Mouse (Mus musculus) T-helper 1 cell (primary cell): ENCODE results near the gene Rin2.

Experiments used
- in situ Hi-C: fragments of 300-600 bp; cut with MboI, MseI; formaldehyde crosslinking; loops from one replicate; pipeline ENCODE4 v1.15.1; 2025; ENCODE audit warnings: high pct_unique_total_duplicates

The Rin2 gene

DNA sequence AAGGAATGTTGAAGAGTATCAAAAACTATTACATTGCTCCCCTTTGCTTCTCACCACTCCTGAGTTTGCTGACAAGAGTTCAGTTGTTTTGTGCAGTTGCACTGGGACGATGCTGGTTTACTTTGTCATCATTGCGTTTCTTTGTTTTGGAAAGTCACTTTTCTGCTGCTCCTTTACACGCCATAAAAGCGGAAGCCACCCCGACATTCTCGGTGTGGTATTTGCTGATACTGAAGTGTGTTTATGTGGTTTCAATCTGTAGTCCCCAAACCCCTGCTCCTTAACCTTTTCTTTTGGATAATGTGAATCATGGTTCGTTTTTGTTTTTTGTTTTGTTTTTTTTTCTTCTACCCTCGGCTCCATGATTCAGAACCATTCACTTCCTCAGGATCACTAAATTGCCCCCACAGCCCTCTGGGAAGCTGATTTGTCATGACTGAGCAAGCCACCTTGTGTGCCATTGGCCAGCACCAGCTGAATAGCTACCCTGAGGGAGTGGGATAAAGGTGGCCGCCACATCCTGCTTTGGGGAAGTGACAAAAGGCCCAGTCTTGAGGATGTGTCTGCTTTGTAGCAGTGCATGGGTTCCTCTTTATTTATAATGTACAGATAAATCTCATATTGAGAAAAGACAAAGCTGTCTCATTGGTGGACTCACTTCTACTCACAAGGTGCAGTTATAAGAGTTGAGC lies 55.3 kb downstream of the Rin2 start:
- in situ Hi-C loops: no loop called here

DNA sequence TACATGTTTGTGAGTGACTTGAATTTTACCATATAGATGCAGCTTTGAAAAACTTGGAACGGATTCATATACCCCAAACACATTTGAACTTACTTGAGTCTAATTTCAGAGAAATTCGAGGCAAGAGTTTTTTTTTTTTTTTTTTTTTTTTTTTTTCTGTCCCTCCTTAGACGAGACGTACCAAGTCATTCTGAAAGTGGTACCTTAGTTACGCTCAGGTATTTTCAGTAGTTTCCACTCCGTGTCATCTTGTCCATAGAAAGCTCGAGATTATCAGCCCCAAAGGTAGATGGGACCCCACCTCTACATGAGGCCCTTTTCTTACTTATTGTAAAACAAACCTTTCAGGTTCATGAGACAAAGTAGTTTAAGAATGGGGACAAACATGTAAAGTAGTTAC lies 55.9 kb downstream of the Rin2 start:
- in situ Hi-C loops: no loop called here

DNA sequence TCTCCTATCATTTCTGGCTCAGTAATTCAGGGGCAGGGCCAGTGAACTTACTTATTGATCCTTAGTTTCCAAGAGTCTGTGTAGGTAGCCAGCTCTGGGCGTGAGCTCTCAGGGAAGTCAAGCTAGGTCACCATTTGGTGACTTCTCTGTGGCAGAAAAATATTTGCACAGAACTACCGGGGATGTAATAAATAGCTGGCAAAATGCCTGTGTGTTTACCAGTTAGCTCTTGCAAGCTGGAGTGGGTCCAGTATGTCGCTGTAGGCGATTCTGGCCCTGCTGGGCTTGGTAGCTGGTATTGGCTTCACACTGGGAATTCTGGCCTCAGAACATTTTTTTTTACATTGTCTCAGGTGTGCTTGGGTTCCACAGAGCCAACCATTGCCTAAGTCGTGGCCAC lies 60.1 kb downstream of the Rin2 start:
- in situ Hi-C loops: no loop called here

DNA sequence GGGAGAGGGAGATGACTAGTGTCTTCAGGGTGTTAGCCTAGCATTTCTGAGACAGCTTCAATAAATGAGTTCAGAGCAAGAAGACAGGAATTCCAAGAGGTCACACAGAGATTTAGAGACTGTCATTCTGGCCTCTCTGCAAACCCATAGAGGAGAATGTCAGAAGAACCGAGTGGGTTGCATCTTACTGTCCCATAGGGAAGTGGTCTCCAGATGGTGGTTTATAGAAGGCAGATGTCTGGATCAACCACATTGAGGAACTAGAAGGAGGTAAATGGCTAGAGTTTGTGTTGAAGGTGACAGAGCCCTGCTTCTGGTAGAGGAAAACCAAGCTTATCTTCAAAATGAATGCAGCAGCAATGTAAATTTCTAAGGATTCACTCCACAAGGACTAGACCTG lies 61.5 kb downstream of the Rin2 start:
- in situ Hi-C loops: no loop called here

DNA sequence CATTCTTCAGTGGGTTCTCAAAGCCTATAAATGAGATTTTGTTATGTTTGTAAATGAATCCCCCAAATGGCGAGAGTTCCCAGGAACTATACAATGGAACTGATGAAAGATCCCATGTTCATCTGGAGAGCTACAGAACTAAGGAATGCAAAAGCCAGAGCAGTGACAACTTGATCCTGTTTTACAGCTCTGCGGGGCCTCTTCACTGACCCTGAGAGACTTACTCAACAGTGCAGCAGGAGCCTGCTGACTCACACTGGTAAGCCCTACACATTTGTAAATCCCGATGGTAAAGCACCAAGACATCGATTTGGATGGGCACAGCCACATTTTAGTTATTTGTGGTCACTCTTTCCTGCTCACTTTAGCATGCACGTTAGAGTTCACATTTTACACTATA lies 62.2 kb downstream of the Rin2 start:
- in situ Hi-C loops: no loop called here

DNA sequence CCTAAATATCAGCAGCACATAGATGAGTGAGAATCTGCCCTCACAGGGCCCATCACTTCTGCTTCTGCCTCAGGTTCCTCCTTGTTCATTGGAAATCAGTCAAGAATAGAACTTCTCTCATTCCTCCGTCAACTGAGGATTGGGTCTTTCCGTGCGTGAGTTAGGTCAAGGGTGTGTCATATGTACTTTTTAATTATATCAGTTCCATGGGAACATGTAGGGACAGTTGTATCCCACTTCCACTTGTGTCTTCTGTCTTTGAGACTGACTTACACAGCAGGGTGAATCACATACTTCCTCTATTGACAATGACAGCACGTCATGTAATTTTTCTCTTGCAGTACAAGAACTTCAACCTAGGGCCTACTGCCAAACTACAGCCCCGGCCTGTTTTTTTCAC lies 65.7 kb downstream of the Rin2 start:
- in situ Hi-C loops: loop anchor here (5.0 kb wide), 1 partner anchor 993 kb away; no protein-coding TSS in a partner anchor

DNA sequence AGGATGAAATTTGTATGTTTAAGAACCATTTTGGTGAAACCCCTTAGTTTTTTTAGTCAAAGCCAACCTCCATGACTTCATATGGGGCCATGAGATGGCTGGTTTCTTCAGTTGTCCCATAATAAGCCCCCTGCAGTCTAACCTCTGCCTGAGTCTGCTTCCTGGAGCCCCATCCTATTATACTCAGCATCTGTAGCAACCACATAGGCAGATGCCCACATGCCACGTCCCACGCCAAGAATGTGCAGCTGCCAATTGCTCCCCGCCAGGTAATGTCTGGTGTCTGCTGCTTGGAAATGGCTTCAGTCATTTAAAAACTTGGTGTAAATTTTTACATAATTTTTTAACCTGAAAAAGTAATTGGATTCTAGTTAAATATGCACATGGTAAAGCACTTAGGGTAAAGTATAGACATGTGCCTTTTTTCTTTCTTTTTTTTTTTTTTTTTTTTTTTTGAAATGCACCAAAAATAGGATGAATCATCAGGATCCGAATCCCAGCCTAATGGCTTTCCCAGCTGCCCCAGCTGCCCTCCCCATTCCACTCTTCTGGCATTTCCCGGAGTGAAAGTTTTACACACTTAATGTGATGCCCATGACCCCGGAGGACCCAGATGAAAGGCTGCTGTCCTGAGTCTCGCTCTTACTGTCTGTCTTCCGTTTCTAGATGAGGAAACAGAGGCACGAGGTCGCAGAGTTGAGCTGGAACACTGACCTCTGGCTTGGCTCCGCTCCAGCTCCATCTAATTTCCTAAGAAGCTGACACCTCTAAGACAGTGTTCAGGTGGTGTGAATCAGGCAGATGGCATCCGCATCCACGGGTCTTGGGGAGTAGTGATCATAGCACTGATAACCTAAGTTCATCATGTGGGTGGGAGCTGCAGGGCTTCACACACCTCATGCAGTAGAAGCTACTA lies 68.0 kb downstream of the Rin2 start:
- in situ Hi-C loops: loop anchor here (5.0 kb wide), 1 partner anchor 996 kb away; no protein-coding TSS in a partner anchor

DNA sequence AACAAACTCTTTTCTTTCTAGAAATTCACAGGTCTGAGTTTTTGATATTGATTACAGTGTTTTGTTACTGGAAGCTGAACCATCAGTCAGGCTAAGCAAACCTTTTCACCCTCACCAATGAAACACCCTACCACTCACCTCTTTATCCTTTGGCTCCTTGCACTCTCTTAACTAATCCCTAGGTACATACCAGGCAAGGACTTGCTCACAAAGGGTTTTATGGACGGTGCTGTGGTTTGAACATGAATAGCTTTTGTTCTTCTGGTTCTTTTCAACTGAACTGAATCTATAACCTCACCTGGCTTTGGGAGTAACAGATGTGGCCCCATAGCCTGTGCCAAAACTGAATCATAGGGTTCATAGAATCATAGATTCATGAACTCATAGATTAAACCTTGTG lies 71.4 kb downstream of the Rin2 start:
- in situ Hi-C loops: no loop called here

DNA sequence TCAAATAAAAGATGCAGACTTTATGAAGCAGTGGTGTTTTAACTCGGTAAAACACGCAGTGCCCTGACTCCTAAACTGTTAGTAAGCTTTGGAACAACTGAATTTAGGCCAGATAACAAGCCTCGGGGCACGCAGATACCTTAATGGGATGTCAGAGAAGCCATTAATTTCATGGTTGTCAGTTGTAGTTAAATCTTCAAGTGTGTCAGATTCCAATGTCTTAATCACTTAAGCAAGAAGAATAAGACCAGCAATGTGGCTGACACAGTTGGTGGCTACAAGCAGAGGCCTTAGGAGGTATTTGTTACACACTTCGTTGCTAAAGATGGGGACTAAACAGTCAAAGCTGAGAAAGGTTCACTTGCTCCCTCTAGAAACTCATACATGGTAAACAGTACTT lies 74.6 kb downstream of the Rin2 start:
- in situ Hi-C loops: no loop called here

DNA sequence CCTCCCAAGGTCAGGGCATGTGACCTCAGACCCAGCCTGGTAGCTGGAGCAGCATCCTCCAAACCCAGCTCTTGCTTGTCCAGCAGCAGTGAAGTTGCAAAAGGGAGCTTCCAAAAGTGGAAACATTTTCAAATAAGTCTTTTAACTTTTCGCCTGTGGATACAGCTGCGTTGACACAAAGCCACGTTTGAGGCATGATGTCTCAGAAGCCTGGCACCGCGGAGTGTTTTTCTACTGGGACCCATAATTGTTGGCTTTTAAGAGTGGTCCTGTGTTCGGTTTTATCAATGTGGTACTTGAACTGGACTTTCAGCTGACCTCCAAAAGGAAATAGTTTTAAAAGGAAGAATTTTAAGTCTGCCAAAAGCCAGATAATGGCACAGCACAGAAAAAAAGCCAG lies 77.6 kb downstream of the Rin2 start:
- in situ Hi-C loops: no loop called here

DNA sequence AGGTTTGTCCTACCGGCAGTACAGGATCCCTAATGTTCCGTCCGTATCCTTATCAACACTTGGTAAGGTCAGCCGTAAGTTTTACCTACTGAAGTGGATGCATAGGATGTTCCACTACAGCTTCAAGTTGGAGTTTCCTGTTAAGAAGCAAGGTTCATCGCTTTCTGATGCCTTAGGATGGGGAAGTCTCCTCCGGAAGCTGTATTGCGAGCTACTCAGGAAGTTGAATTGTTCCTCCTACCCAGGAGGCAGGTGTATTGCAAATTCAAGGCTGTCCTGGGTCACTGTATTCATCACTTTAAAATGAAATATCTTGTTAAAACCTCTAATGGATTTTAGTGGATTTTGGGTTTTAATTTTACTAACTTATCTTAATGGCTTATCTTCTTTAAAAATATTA lies 79.0 kb downstream of the Rin2 start:
- in situ Hi-C loops: no loop called here

DNA sequence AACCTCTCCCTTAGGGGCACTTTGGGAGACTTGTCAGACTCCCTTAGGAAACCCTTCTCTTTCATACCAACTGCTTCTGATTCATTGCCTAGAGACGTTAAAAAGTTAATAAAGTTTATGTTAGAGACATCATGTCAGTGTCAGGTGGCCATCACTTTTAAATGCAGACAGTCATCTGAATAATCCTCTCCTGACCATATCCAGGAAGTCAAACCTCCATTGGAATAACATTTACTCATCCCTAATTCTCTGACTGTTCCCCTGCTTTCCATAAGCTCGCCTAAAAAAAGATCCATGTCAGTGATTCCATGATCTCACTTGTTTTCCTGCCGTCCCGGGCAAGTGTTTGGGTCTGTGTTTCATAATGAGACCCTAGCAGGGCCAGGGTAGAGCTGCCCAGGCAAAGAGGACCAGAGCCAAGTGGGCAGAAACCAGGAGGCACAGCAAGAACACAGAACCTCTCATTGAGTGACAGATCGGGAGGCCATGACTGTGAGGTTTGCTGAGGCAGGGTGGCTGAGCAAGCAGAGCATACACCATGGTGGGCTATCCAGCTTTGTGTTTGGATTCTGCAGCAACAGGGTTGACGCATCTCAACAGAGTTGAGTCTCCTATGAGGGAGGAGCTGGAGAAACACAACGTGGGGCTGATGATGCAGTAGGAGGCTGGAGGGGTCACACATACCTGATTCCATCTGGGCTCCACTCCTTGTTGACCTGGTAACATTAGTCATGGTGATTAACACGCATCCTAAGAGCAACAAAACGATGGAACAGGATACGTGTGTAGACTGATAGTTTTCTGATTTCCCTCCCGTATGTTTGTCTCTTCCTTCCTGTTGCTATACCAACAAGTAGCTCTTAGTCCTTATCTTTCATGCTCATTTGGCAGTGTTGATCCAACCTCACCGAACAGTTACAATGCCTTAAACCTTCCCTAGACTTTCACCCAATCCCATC lies 81.1 kb downstream of the Rin2 start:
- in situ Hi-C loops: no loop called here

DNA sequence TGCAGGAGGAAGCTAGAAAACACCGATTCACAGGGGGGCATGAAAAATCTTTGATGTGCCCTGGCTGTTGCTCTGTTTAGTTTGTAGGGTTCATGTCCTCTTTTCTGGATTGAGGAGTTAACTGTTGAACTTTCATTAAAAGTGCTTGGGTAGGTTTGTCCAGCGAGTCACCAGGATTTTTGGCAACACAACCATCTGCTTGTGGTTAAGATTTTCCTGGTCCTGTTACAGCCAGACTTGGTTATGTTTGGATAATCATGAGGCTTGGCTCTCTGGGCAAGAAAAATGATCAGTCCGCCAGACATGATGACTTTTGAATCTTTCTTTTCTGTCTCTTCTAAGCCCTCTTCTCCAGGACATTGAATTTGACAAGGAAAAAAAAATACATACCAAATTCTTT lies 85.1 kb downstream of the Rin2 start:
- in situ Hi-C loops: no loop called here

DNA sequence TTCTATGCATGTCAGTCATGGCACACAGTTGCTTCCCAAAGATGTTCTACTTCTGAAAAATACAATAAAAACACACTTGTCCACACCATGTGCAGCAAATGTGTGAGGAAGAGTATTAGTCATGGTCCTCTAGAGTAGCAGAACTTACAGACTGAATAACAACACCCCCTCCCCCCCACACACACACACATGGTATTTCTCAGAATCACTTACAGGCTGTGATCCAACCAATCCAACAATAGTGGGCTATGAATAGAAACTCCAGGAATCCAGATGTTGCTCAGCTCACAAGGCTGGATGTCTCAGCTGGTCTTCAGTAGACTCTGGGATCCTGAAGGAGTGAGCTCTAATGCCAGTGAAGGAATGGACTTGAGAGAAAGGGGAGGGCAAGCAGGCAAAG lies 86.4 kb downstream of the Rin2 start:
- in situ Hi-C loops: no loop called here

DNA sequence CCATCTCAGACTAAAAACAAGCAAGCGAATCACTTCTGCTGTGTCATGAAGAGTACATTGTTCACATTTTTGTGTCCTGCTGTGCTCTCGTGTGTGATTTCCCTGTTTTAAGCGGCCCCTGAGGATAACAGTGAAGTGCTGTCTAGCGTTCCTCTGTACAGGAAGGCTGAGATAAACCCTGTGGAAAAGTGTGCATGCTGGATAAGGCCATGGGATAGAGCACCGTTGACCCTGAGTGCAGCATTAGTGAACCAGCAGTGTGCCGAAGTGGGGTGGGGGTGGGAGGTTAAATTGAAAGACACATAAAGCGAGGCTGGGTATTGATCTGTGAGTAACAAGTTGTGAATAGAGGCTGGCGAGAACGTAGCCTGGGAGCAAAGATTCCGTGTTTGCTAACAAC lies 94.9 kb downstream of the Rin2 start:
- in situ Hi-C loops: no loop called here

DNA sequence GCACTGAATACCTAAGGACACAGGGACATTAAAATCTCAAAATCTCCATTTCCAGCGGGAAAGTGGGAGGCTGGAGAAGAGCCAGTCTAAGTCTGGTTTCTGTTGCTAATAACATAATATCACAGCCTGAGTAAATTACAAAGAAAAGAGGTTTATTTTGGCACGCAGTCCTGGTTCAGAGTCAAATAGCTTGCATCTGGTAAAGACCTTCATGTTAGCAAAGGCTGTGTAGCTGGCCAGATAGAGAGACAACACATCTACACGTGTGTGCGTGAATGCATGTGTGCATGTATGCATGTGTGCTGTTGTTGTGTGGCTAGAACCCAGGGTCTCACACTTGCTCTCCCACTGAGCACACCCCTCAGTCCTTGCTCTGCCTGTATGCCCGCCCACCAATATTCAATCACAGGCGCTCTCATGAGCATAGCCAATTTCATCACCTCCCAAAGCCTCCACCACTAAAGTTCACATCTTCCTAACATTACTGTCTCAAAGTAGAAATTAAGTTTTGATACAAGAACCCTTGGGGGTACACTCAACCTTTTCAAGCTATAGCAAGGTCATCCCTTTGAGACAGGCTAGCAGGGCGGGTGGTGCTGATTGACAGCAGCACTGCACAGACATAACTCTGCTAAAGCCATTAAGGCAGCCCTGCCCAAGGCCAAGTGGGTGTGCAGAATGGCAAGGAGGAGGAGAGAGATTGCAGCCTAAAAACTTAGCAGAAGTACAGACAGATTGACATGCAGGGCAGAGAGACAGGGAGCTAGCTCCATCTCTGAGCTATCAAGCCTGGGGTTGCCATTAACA lies 95.9 kb downstream of the Rin2 start:
- in situ Hi-C loops: no loop called here

DNA sequence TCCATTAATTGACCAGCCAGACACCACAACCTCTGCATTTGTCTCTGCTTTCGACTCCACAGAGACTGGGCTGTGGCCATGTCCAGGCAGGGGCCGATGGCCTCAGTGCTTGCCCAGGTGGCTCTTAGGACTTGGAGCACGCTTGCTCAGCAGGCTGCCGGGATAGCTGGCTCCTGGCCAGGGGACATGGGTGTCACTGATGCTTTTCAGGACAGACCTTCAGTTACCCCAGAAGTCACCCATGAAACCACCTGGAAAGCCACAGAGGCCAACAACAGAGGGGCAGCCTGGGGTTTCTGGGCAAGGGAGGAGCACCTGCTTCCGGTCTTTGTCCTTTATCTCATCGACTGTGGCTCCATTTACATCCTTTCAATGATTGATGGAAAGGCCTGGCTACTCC lies 108.2 kb downstream of the Rin2 start:
- in situ Hi-C loops: no loop called here

DNA sequence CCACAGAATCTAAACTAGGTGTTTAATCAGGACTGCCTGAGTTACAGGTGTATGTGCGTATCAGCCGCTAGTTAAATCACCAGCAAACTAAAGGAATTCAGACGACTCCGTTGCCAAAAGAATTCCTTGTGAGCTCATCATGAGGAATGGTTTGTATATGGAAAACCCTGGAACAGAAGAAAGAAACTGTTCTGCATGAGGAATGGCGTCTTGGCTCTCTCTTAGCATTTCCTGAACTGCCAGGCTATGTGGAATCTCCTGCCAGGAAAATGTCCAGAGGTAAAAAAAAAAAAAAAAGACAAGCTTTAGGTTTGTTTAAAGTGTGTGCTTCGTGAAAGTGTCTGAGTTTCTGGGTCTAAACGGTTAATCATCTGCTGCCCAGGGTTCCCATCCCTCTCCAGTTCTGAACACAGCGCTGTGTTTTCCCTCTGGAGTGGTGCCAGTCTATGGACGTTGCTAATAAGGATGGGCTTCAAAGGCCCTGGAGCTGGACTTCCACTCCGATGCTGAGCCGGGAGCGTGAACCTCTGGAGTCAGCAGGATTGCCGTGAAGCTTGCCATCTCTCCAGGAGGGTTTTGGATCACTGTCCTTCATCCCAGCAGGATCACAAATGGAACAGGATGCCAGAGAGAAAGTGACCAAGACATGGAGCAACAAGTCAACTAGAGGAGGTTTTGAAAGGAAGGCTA lies 109.4 kb downstream of the Rin2 start:
- in situ Hi-C loops: no loop called here

DNA sequence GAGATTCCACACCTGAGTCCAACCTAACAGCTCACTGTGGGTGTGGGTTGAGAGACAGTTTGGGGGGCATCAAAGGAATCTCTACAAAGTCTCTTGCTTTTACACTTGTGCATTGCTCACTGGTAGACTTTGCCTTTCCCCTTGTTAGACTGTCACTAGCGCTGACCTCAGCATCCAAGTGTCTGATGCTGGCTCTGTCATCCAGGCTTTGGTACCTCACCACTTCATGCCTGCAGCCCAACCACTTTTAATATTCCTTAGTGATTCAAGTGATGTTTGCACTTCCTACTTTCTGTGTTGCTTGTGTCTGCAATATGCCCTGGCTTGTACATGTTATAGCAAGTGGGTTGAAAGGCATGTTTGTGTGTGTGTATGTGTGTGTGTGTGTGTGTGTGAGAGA lies 109.9 kb downstream of the Rin2 start:
- in situ Hi-C loops: no loop called here
